Comparison of ENCODE assay signal across 27 mouse cellular contexts in genomic region chr6:37158880-37159279, GRCm38 (mm10).
"Had no signal": no experiment of that assay in that cellular context is flagged by ENCODE, and none has a peak within 500 bp of the region (broad histone marks: within the 10 kb centered on the region; RNA-seq: fewer than 3 reads in every experiment).

No protein-coding gene starts in this region.

- H3K27ac ChIP-seq: embryonic facial prominence, embryonic 10.5 days; embryonic facial prominence, embryonic 12.5 days; embryonic facial prominence, embryonic 13.5 days; embryonic facial prominence, embryonic 15.5 days; forebrain, embryonic 10.5 days; forebrain, embryonic 12.5 days; forebrain, embryonic 13.5 days; forebrain, embryonic 15.5 days; gastrocnemius, adult 2 months had no signal

- ATAC-seq: forebrain, embryonic 13.5 days; forebrain, embryonic 14.5 days; forebrain, embryonic 15.5 days; forebrain, embryonic 16.5 days; forebrain, postnatal 0 days had no signal

- DNase-seq: cerebellum, adult 2 months; cerebellum, adult 8-10 months; cerebellum, adult 9-10 months; cerebellum, adult 9-11 months; cerebellum, postnatal 10 days; cerebellum, postnatal 14 days; cerebellum, postnatal 25 days; cerebellum, postnatal 36 days; embryo, embryonic 11 days; forebrain, postnatal 0 days; gastrocnemius, adult 2 months; gastrocnemius, postnatal 10 days; gastrocnemius, postnatal 14 days; gastrocnemius, postnatal 25 days; gastrocnemius, postnatal 36 days; heart, adult 18-20 months had no signal

- H3K9me3 ChIP-seq: embryonic facial prominence, embryonic 10.5 days; embryonic facial prominence, embryonic 12.5 days; embryonic facial prominence, embryonic 13.5 days; embryonic facial prominence, embryonic 15.5 days; forebrain, embryonic 10.5 days; forebrain, embryonic 12.5 days; forebrain, embryonic 13.5 days; forebrain, embryonic 15.5 days had no signal

- H3K4me3 ChIP-seq: embryonic facial prominence, embryonic 10.5 days; embryonic facial prominence, embryonic 12.5 days; embryonic facial prominence, embryonic 13.5 days; embryonic facial prominence, embryonic 15.5 days; erythroblast, embryonic 14.5 days; forebrain, embryonic 10.5 days; forebrain, embryonic 12.5 days; forebrain, embryonic 13.5 days; forebrain, embryonic 15.5 days; gastrocnemius, adult 2 months had no signal

- H3K27me3 ChIP-seq: embryonic facial prominence, embryonic 12.5 days; embryonic facial prominence, embryonic 13.5 days; embryonic facial prominence, embryonic 15.5 days; forebrain, embryonic 12.5 days; forebrain, embryonic 13.5 days; forebrain, embryonic 15.5 days had no signal

- H3K4me2 ChIP-seq: embryonic facial prominence, embryonic 12.5 days; embryonic facial prominence, embryonic 13.5 days; embryonic facial prominence, embryonic 15.5 days; forebrain, embryonic 12.5 days; forebrain, embryonic 13.5 days; forebrain, embryonic 15.5 days had no signal

- H3K4me1 ChIP-seq: embryonic facial prominence, embryonic 10.5 days; embryonic facial prominence, embryonic 12.5 days; embryonic facial prominence, embryonic 13.5 days; embryonic facial prominence, embryonic 15.5 days; forebrain, embryonic 10.5 days; forebrain, embryonic 12.5 days; forebrain, embryonic 13.5 days had no signal

- H3K36me3 ChIP-seq: embryonic facial prominence, embryonic 10.5 days; embryonic facial prominence, embryonic 12.5 days; embryonic facial prominence, embryonic 13.5 days; embryonic facial prominence, embryonic 15.5 days; forebrain, embryonic 10.5 days; forebrain, embryonic 12.5 days; forebrain, embryonic 15.5 days had no signal

- H3K9ac ChIP-seq: embryonic facial prominence, embryonic 12.5 days; embryonic facial prominence, embryonic 13.5 days; embryonic facial prominence, embryonic 15.5 days; forebrain, embryonic 12.5 days; forebrain, embryonic 13.5 days; forebrain, embryonic 15.5 days; forebrain, postnatal 0 days had no signal
